Mouse (Mus musculus): ENCODE measurements around the gene Ing5.
"Not testable (repeated sequence)": the region's sequence is repeated elsewhere in the genome, so short reads cannot be mapped to it uniquely, and the experiment has no call there.

- not testable (repeated sequence) for TF ChIP-seq ZNF384 (IDR thresholded peaks at IDR 0.05; ENCODE audit: low read depth, low read length); MAFK (IDR thresholded peaks at IDR 0.05; ENCODE audit: insufficient read depth, low read depth, low read length); ZC3H11A (IDR thresholded peaks at IDR 0.05; ENCODE audit: borderline replicate concordance, low read depth, low read length); CHD2 (IDR thresholded peaks at IDR 0.05; ENCODE audit: low read depth, low read length); HCFC1 (IDR thresholded peaks at IDR 0.05; ENCODE audit: borderline replicate concordance, insufficient read depth, low read length)
Measured at GRCm38 (mm10) chr1:93861048-93861447, 57.3 kb downstream of the Ing5 start, which contains the start of gene Gal3st2.

Data from ES-E14 (cell line).